Mouse (Mus musculus) spleen, adult 2 months (tissue): ENCODE results near the gene Aldh1a1.

Experiments used
- CTCF ChIP-seq: fragments of 200-500 bp; IDR thresholded peaks from 2 replicates; pipeline ENCODE4 v1.5.1; 2011; ENCODE audit warnings: mild to moderate bottlenecking, inconsistent platforms; ENCODE audit not compliant: insufficient read depth, insufficient read length, insufficient replicate concordance; ENCODE audit errors: extremely low read depth
- POLR2A ChIP-seq: fragments of 200-500 bp; IDR thresholded peaks from 2 replicates; pipeline ENCODE4 v1.6.1; 2011; ENCODE audit warnings: low read depth, low read length, inconsistent platforms

DNA sequence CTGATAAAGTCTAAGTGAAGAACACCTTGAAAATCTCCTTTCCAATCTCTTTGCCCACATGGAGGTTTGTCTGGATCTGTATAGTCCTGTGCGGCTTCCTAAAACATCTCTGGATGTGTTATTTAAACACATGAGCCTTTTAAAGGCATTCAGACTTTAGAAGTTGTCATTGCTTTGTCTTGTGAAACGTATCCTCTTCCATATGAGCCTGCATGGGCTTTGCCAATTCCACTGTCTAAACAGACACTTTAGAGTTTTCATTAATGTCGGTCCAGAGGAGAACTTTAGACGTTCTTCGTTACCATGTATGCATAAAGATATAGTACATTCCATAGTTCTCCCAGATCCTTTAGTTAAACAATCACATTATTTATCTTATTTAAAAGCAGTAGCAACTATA, 84.9 kb downstream of the Aldh1a1 start:
- no peak for TF ChIP-seq POLR2A
- no peak for TF ChIP-seq CTCF
